Mouse (Mus musculus): Measurements from ENCODE around the gene Tex21.

DNA sequence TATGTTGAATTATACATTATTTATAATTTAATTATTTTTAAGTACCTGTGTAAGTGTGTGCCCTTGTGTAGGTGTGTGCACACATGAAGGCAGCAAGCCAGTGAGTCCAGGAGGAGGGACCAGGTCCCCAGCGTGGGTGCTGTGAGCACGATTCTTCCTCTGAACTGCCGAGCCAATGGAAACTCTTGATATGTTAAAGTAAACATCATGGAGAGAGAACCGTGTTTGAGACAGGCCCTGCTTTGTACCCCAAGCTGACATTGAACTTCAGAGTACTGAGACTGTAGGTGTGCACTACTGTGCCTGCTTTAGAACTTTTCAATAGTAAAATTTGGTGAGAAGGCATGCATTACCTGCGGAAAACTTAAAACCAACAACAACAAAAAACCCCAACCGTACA is 25.0 kb upstream of the Tex21 start:
- no peak for TF ChIP-seq CTCF (IDR thresholded peaks at IDR 0.05 in 2 of 3, conservative IDR thresholded peaks at IDR 0.05 in 1 of 3; ENCODE audit: control insufficient read depth in 1 of 3, insufficient read depth in 1 of 3, low read depth in 2 of 3, low read length in 3 of 3, poor library complexity in 1 of 3, severe bottlenecking in 1 of 3)
- no peak for TF ChIP-seq ETS1 (IDR thresholded peaks at IDR 0.05; ENCODE audit: low read depth, low read length)
- no peak for TF ChIP-seq POLR2A (IDR thresholded peaks at IDR 0.05; ENCODE audit: control insufficient read depth in 1 of 2, insufficient read depth in 1 of 2, low read depth in 1 of 2, low read length in 2 of 2, poor library complexity in 1 of 2)
- TF ChIP-seq TBP (IDR thresholded peaks at IDR 0.05; ENCODE audit: low read depth, low read length), result no peak
- TF ChIP-seq USF1 (IDR thresholded peaks at IDR 0.05; ENCODE audit: low read depth, low read length), result no peak
- TF ChIP-seq ZNF384 (IDR thresholded peaks at IDR 0.05; ENCODE audit: low read depth, low read length), result no peak
- TF ChIP-seq GATA1 (IDR thresholded peaks at IDR 0.05; ENCODE audit: low read depth, low read length), result no peak
- no peak for TF ChIP-seq POLR2AphosphoS2 (IDR thresholded peaks at IDR 0.05; ENCODE audit: low read length)
- no peak for TF ChIP-seq EP300 (IDR thresholded peaks at IDR 0.05; ENCODE audit: low read depth in 1 of 2, low read length in 2 of 2)
- no peak for TF ChIP-seq CHD2 (IDR thresholded peaks at IDR 0.05; ENCODE audit: low read length)
- no peak for TF ChIP-seq MEF2A (IDR thresholded peaks at IDR 0.05; ENCODE audit: extremely low read depth, insufficient replicate concordance, low read depth, low read length, poor library complexity, severe bottlenecking)
- TF ChIP-seq JUND (IDR thresholded peaks at IDR 0.05; ENCODE audit: low read depth, low read length), result no peak

All from MEL (cell line).